Mouse (Mus musculus): ENCODE measurements around the gene Sipa1l1.

Gene Sipa1l1

DNA sequence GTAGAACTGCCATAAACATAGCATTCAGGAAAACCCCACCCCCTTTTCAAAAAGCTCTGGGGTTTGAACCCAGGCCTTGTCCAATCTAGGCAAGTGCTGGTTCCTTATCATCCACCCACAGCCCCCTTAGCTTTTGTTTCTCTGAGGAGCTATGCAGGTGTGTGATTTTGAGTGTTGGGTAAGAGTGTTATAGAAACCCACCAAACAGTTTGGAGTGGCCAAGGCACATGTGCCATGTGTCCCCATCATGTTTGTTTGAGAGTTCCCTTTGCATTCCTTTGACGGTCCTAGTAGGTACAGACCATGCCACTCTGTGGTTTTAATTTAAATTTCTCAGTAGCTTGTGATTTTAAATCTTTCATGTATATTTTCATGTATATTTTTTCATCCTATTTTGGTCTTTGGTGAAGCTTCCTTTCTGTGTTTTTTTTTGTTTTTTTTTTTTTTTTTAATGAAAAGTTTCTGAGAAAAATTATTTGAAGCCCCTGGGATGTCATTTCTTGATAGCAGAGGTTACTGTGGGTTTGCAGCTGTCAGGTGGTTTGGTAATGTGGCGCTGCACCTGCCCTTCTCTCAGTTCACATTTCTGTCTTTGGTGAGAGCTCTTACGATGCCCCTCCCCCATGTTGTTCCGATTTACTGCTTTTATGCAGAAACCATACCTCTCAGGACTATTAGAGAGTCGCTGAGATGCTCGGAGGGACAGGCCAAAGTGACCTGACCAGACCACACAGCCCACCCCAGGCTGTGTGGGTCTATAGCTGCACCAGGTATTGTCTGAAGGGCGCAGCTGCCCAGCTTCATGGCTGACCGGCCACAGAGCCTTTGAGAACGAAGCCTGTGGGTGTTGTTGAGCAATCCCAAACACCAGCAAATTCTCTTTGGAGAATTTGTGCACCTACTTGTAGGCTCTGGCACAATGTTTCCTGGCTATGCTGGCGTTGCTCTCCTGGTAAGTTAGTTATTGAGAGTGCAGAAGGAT is 126.1 kb downstream of the Sipa1l1 start:
- no peak for DNase-seq (ENCODE audit: low spot score in 2 of 2)

- DNase-seq (ENCODE audit: low spot score in 2 of 2) = no peak
These were observed 127.2 kb downstream of the Sipa1l1 start for GRCm38 (mm10) chr12:82296276-82296675.

GRCm38 (mm10) chr12:82297196-82297595 is 128.1 kb downstream of the Sipa1l1 start:
- no peak for DNase-seq (ENCODE audit: low spot score in 2 of 2)

- DNase-seq (ENCODE audit: low spot score in 2 of 2) = no peak
These were observed 129.7 kb downstream of the Sipa1l1 start for GRCm38 (mm10) chr12:82298662-82299460.

DNA sequence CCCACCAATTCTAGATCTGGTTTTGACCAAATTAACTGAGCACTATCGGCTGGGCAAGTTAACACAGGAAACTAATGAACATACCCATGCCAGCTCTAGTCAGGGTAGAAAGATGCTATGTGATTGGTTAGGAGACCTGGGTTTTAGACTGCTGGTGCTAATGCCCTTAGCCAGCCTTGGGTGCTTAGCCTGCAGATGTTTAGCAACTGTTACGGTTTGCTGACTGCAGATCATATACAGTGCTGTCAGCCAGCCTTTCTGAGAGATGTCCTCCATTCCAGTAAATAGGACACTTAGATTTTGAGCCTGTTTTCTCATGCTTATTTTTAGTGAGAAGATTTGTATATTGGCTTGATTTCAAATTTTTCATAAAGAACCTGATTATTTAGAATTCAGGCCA is 135.0 kb downstream of the Sipa1l1 start:
- no peak for DNase-seq (ENCODE audit: low spot score in 2 of 2)

GRCm38 (mm10) chr12:82306035-82306434 is 136.9 kb downstream of the Sipa1l1 start:
- no peak for DNase-seq (ENCODE audit: low spot score in 2 of 2)

- DNase-seq (ENCODE audit: low spot score in 2 of 2) = no peak
These were observed 142.5 kb downstream of the Sipa1l1 start for GRCm38 (mm10) chr12:82311593-82311992.

- peak in 1 of 2 experiments; percentile 38 for DNase-seq (ENCODE audit: low spot score in 2 of 2)
These were observed 143.1 kb downstream of the Sipa1l1 start for GRCm38 (mm10) chr12:82312091-82312820.

- no peak for DNase-seq (ENCODE audit: low spot score in 2 of 2)
These were observed 144.0 kb downstream of the Sipa1l1 start for GRCm38 (mm10) chr12:82313091-82313490.

DNA sequence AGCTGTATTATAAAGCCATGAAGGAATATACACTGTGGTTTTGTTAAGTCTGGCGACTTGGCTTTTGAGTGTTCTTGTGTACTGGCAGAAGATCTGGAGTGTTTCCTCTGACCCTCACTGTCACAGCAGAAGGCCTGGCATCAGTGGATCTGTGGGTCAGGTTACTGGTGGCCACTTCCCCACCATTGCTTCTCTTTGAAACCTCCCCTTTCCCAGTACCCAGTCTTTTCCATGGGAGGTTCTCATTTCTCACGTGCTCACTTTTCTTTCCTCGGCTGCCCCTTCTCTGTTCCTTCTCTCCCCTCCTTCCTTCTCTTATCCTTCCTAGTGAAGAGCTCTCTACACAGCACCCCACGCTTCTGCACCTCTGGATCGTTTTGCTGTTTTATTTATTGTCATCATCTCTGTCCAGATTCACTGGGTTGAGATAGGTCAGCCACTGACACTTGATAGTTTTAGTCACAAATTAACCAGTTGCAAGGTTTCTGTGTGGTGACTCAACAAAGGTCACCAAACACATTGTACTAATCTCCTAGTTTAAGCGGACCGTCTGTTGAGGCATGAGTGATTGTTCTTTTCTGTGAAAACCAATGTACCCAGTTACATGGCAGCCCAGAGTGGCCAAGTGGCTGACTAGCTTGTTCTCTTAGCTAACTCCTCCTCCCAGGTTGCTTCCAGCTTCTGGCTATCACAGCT is 150.5 kb downstream of the Sipa1l1 start:
- no peak for DNase-seq (ENCODE audit: low spot score in 2 of 2)

DNA sequence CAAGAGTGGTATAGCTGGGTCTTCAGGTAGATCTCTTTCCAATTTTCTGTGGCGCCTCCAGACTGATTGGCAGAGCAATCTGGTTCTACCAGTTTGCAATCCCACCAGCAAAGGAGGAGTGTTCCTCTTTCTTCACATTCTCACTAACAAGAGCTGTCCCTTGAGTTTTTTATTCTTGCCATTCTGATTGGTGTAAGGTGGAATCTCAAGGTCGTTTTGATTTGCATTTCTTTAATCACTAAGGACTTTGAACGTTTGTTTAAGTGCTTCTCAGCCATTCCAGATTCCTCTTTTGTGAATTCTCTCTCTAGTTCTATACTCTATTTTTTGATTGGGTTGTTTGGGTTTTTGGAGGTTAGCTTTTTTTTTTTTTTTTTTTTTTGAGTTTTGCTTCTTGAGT is 151.1 kb downstream of the Sipa1l1 start:
- no peak for DNase-seq (ENCODE audit: low spot score in 2 of 2)

DNA sequence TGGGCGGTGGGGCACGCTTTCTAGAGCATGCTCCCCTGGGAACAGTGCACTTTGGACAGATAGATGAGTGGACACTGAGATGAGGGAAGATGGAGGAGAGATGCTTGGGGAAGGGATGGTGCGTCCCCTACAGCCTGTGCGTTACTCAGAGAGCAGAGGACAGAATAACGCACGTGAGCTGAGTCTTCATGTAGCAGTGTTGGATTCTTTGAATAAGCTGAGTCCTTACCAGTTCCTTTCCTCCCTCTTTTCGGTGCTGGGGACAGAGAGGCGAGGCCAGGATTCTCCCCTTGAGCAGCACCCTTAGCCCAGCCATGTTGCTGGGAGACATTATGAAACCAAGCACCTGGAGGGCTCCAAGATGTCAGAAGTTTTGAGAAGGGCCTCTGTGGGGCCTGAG is 152.3 kb downstream of the Sipa1l1 start:
- DNase-seq (ENCODE audit: low spot score in 2 of 2) = no peak

GRCm38 (mm10) chr12:82321855-82322254 is 152.7 kb downstream of the Sipa1l1 start:
- no peak for DNase-seq (ENCODE audit: low spot score in 2 of 2)

GRCm38 (mm10) chr12:82322759-82323451 is 153.8 kb downstream of the Sipa1l1 start:
- DNase-seq (ENCODE audit: low spot score in 2 of 2) = no peak

GRCm38 (mm10) chr12:82324621-82325020 is 155.5 kb downstream of the Sipa1l1 start:
- no peak for DNase-seq (ENCODE audit: low spot score in 2 of 2)

DNA sequence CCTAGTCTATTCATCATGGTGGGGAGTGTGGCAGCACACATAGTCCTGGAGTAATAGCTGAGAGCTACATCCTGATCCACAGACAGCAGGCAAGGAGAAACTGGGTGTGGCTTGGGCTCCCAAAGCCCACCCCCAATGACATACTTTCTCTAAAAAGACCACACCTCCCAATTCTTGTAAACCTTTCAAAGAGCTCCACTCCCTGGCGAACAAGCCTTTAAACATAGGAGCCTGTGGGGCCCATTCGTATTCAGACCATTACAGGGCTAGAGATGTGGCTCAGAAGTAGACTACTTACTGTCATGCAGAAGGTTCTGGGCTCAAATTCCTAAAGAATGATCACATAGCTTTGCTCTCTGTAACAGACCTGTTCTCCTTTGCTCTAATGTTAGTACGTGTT is 156.4 kb downstream of the Sipa1l1 start:
- no peak for DNase-seq (ENCODE audit: low spot score in 2 of 2)

GRCm38 (mm10) chr12:82326438-82326837 is 157.3 kb downstream of the Sipa1l1 start:
- DNase-seq (ENCODE audit: low spot score in 2 of 2) = no peak

DNA sequence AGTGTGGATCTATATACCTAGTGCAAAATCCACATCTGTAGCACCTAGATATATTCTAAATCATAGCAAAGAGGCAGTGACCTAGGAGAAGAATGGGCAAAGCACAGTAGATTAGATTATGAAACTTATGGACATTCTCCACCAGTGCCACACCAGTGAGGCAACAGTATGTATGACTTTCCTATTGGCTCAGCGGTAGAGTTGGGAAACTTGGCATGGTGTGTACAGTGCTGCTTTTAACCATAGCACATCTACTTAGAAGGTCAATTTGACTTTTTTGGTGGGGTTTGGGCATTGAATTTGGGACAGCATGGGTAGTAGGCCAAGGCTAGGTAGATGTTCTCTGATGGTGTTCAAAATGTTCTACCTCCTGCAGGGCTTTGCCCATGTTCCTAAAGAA is 159.0 kb downstream of the Sipa1l1 start:
- no peak for DNase-seq (ENCODE audit: low spot score in 2 of 2)

DNA sequence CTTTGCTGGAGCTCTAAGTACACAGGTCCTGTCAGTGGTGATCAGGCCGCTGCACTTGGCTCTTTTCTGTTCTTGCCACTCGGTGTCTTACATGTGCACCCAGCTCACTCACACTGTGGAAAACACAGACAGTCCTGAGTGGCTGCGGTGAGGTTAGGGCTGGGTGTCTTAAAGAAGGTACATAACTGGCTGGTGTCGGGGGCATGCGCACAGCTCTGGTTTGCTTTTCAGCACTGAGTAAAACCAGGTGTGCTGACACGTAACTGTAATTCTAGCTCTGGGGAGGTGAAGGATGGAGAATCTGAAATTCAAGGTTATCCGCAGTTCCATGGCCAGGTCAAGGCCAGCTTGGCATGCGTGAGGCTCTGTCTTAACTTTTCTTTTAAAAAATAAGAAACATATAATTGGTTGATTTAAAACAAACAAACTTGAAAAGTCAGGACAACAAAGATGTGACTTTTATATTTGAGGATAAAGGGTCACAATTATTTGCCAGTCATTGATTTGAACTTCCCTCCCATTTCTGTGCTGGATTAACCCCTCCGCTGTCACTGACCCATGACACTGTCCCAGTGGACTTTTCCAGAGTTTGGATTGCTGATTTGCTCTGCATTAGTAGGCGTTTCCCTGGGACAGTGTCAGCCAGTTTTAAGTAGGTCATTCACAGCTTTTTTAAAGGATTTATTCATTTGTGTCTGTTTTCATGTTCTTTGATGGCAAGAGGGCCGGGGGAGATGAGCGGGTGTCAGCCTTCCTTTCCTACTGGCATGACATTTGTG is 163.9 kb downstream of the Sipa1l1 start:
- no peak for DNase-seq (ENCODE audit: low spot score in 2 of 2)

DNA sequence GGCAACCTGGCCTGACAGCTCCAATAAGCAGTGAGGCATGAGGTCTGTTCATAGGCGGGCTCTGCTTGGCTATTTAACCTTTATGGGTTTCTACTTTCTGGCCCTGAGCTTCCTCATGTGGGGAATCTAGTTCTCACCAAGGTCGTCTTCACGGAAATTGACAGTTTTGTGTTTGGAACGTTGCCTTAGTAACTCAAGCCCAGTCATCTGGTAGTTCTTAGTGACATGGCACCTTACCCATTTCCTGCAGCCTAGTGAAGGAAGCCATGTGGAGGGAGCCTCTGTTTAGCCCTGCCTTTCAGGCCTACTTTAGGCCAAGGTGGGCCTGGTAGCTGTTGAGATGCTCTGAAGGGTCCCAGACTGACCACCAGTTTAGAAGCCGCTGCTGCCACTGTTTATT is 164.9 kb downstream of the Sipa1l1 start:
- no peak for DNase-seq (ENCODE audit: low spot score in 2 of 2)

Data from right cerebral cortex, adult 2 months (tissue).